Mouse (Mus musculus) olfactory bulb, adult 2 months (tissue): ENCODE results near the gene Slc25a23. TPM values are rescaled to one million over a fixed set of nuclear protein-coding genes. Genes with fewer than 3 reads are reported as not detected.

Source experiments
- H3K27ac ChIP-seq: fragments of 200-500 bp; 2 replicates; pipeline ENCODE4 v1.5.1; 2012; ENCODE audit warnings: low read depth, low read length; ENCODE audit not compliant: insufficient read depth
- H3K4me1 ChIP-seq: fragments of 200-500 bp; 2 replicates; pipeline ENCODE4 v1.6.1; 2012; ENCODE audit warnings: low read length; ENCODE audit not compliant: control insufficient read depth, insufficient read depth
- H3K4me3 ChIP-seq: fragments of 200-500 bp; 2 replicates; pipeline ENCODE4 v1.5.1; 2012; ENCODE audit warnings: mild to moderate bottlenecking, low read depth, low read length, moderate library complexity; ENCODE audit not compliant: insufficient read depth
- CTCF ChIP-seq: fragments of 200-500 bp; IDR thresholded peaks from 2 replicates; pipeline ENCODE4 v1.5.1; 2012; ENCODE audit warnings: low read depth, mild to moderate bottlenecking, low read length, moderate library complexity; ENCODE audit not compliant: insufficient read depth
- POLR2A ChIP-seq: fragments of 200-500 bp; IDR thresholded peaks from 2 replicates; pipeline ENCODE4 v1.6.1; 2012; ENCODE audit warnings: mild to moderate bottlenecking, low read depth, low read length, moderate library complexity; ENCODE audit not compliant: insufficient read depth
- WGBS: fragments of 180-500 bp; shearing (Covaris S2); methylation state at CpG from one replicate; pipeline ENCODE4 v1.1.7; 2018; 5-methylcytosine and 5-hydroxymethylcytosine counted together
- polyA plus RNA-seq: library from polyadenylated mRNA; stranded (reverse); fragments of >200 nt; gene quantifications from 2 replicates; pipeline ENCODE4 v1.2.4, GENCODE M21; 2012; ENCODE audit warnings: low replicate concordance; ENCODE audit not compliant: missing spikeins, insufficient read depth, insufficient read length

Gene Slc25a23
- polyA plus RNA-seq, 1 experiment, result 526 TPM

- Histone ChIP-seq H3K27ac (no peak overlapping the region), H3K4me1 (peaks cover 15% of the 10 kb centered on the region), H3K4me3 (no peak overlapping the region)
- no peak for TF ChIP-seq POLR2A
- no peak for TF ChIP-seq CTCF
- WGBS, result 93% methylated on average over 31 of the region's 31 CpGs
Observed at GRCm38 (mm10) chr17:57081234-57081842, 21.7 kb upstream of the Slc25a23 start.

GRCm38 (mm10) chr17:57079919-57080318, 20.3 kb upstream of the Slc25a23 start:
- Histone ChIP-seq H3K27ac (no peak overlapping the region), H3K4me3 (no peak overlapping the region), H3K4me1 (peaks cover 11% of the 10 kb centered on the region)
- WGBS, result 79% methylated on average over 3 of the region's 3 CpGs
- TF ChIP-seq POLR2A (no peak), CTCF (no peak)

GRCm38 (mm10) chr17:57078336-57078735, 18.7 kb upstream of the Slc25a23 start, which contains the start of gene Dennd1c:
Gene Dennd1c (minus strand): TSS chr17:57078514.
- H3K4me3 ChIP-seq, result no peak within 1 kb of the TSS; the same call in 1 of the 2 replicates
- H3K27ac ChIP-seq, result no peak within 1 kb of the TSS
- TF ChIP-seq POLR2A (no peak), CTCF (no peak)
- H3K4me1 ChIP-seq, result no peaks in the 10 kb centered on the region
- 68% methylated on average over 6 of the region's 6 CpGs for WGBS

- Histone ChIP-seq H3K27ac (no peak overlapping the region), H3K4me3 (no peak overlapping the region), H3K4me1 (no peaks in the 10 kb centered on the region)
- no peak for TF ChIP-seq CTCF
- TF ChIP-seq POLR2A, result no peak
- 69% methylated on average over 3 of the region's 3 CpGs for WGBS
Observed at GRCm38 (mm10) chr17:57076916-57077315, 17.3 kb upstream of the Slc25a23 start.

- WGBS, result 16% methylated on average over 11 of the region's 11 CpGs
- Histone ChIP-seq H3K4me3 (no peak overlapping the region), H3K27ac (no peak overlapping the region), H3K4me1 (no peaks in the 10 kb centered on the region)
- TF ChIP-seq CTCF (no peak), POLR2A (no peak)
Observed at GRCm38 (mm10) chr17:57070699-57071098, 11.0 kb upstream of the Slc25a23 start.

GRCm38 (mm10) chr17:57070272-57070671, 10.6 kb upstream of the Slc25a23 start:
- Histone ChIP-seq H3K27ac (no peak overlapping the region), H3K4me3 (no peak overlapping the region), H3K4me1 (no peaks in the 10 kb centered on the region)
- TF ChIP-seq CTCF (no peak), POLR2A (no peak)
- 32% methylated on average over 9 of the region's 9 CpGs for WGBS

- TF ChIP-seq POLR2A, result no peak
- TF ChIP-seq CTCF, result no peak
- WGBS, result 72% methylated on average over 5 of the region's 5 CpGs
- no peak overlapping the region for H3K4me3 ChIP-seq
- H3K27ac ChIP-seq, result no peak overlapping the region
- H3K4me1 ChIP-seq, result peaks cover 7% of the 10 kb centered on the region
Observed at GRCm38 (mm10) chr17:57066908-57067307, 7.2 kb upstream of the Slc25a23 start.

- TF ChIP-seq POLR2A (no peak), CTCF (no peak)
- no peak overlapping the region for H3K4me3 ChIP-seq
- peaks cover 14% of the 10 kb centered on the region for H3K4me1 ChIP-seq
- H3K27ac ChIP-seq, result no peak overlapping the region
- 35% methylated on average over 8 of the region's 8 CpGs for WGBS
Observed at GRCm38 (mm10) chr17:57063031-57063430, 3.4 kb upstream of the Slc25a23 start.

- Histone ChIP-seq H3K4me1 (peaks cover 17% of the 10 kb centered on the region), H3K4me3 (no peak overlapping the region), H3K27ac (no peak overlapping the region)
- 5% methylated on average over 22 of the region's 22 CpGs for WGBS
- TF ChIP-seq POLR2A, result no peak
- TF ChIP-seq CTCF, result no peak
Observed at GRCm38 (mm10) chr17:57062548-57062947, 2.9 kb upstream of the Slc25a23 start.

- WGBS, result 2% methylated on average over 39 of the region's 39 CpGs
- Histone ChIP-seq H3K27ac (no peak overlapping the region), H3K4me1 (peaks cover 17% of the 10 kb centered on the region), H3K4me3 (no peak overlapping the region)
- TF ChIP-seq POLR2A, result no peak
- TF ChIP-seq CTCF, result no peak
Observed at GRCm38 (mm10) chr17:57062011-57062521, 2.4 kb upstream of the Slc25a23 start.
